Mouse (Mus musculus): ENCODE measurements around the gene Cep350.

GRCm38 (mm10) chr1:156005906-156006305 is 32.9 kb upstream of the Cep350 start:
- TF ChIP-seq GATA1 (IDR thresholded peaks at IDR 0.05; ENCODE audit: low read length), result no peak
- TF ChIP-seq TAL1 (IDR thresholded peaks at IDR 0.05; ENCODE audit: low read length), result no peak

All from erythroblast, embryonic 14.5 days (primary cell).